Mouse (Mus musculus): ENCODE measurements around the gene Myod1. TPM values are rescaled to one million over a fixed set of nuclear protein-coding genes. Genes with fewer than 3 reads are reported as not detected.
A peak's percentile ranks its signal among the peaks of the same experiment; 100 is the strongest.

Myod1 gene
- total RNA-seq, 4 experiments from 2014 or later, result 0.24 TPM; not detected in 3

DNA sequence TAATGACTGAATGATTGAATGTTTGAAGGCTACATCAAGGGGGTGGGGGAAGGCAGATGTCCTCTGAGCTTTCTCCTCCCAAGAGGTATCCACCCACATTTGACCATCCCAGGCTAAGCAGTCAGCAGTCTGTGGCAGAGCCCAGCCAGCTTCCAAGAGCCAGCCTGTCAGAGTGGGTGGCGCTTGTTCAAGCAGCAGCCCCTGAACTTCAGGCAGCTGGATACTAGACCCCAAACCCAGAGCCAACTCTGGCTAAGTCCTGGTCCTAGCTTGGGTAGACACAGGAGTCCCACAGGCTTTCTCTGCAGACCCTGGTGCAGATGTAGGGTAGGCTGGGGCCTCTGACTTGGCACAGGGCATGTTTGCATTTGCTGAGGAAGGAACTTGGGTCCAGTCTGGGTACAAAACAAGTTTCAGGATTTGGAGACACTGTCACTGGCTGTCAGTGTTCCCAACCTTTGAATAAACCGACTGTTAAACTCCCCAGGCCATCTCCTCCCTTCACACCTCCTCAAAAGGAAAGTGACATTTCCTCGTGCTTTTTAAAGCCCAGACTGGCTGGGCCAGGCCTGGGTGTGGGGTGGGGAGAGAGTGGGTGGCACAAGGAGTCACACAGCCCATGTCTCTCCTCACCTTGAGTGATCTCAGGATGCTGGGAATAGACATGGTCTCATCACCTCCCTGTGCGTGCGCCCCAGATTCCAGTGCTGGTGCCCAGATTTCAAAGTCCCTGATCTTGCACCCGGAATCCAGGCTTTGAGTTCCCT lies 37.9 kb downstream of the Myod1 start:
- DNase-seq (ENCODE audit: low spot score in 2 of 2), result no peak

DNA sequence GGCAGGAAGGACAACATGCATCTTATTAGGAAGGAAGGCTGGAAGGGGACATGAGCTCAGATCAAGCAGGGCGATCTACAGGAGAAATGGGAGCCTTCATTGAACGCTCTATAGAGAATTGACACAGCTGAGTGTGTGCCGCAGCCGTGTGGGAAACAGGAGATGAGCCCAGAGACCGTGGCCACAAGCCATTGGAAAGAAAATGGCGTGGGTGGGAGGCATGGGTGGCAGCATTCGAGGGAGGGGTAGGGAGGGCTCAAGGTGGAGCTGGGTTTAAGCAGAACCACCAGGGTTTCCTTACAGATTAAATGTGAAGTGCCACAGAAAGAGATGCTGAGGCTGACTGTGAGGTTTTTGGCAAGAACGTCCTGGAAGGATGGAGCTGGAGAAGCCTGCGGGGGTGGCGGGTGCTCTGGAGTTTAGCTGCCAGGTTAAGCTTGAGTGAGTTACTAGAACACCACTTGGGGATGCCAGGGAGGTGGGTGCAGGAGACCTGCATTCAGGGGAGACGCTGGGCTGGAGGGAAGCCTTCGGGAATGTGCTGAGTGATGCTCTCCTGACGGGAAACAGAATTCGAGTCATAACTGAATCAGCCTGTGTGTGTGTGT lies 39.6 kb downstream of the Myod1 start:
- no peak for DNase-seq (ENCODE audit: low spot score in 2 of 2)

DNA sequence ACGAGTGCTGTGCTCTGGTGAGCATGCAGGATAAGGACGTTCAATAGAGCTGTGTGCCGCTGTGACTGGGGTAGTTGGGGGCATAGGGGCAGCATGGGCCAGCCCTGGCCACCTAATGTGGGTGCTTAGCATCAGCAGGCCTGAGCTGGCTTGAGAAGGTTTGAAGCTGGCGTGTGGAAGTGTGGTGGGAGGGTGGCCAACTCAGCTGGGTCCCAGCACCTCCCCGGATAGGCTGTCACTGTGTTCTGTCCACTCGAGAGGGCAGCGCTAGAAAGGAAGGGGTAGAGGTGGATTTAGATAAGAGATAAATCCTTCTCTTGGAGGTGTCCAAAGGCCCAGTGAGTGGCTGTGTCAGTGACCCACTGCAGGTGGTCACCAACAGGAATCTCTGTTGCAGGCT lies 41.2 kb downstream of the Myod1 start:
- no peak for DNase-seq (ENCODE audit: low spot score in 2 of 2)

DNA sequence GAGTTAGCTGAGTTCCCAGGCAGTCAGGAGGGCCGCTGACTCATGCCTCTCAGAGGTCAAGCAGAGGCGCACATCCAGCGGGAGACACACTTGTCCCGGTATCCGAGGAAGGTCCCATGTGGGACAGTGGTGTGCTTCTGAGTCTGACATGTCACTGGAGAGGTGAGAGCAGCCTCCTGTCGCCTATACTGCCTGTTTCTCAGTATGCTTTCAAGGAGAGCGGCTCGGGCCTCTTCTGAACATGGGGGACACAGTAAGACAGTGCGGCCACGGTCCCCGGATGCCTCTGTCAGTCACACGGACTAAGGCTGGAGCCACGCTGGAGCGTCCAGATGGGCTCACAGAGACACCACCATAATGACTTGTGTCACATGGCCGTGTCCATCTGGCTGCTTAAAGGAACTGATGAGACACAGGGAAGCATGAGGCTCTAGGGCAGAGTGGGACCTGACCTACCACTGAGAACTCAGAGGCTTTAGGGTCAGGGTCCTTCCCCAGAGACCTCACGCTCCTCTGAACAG lies 41.9 kb downstream of the Myod1 start:
- DNase-seq (ENCODE audit: low spot score in 2 of 2), result no peak

DNA sequence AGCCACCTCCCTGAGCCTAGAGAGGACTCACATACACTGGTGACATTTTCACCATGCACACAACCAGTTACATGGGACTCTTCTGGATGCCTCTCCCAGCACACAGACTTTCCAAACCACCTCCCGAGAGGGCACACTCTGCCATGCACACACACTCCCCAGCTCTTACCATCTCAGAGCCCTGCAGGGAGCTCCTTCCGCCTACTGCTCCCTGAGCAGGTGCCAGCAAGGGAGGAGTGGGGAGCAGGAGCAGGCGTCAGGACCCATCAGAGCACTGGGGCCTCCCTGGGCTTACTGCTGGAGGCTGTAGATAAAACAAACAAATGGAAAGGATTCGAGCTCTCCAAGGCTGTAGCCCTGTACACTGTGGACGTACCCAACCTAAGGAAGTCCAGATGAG lies 45.3 kb downstream of the Myod1 start:
- DNase-seq (ENCODE audit: low spot score in 2 of 2), result no peak

DNA sequence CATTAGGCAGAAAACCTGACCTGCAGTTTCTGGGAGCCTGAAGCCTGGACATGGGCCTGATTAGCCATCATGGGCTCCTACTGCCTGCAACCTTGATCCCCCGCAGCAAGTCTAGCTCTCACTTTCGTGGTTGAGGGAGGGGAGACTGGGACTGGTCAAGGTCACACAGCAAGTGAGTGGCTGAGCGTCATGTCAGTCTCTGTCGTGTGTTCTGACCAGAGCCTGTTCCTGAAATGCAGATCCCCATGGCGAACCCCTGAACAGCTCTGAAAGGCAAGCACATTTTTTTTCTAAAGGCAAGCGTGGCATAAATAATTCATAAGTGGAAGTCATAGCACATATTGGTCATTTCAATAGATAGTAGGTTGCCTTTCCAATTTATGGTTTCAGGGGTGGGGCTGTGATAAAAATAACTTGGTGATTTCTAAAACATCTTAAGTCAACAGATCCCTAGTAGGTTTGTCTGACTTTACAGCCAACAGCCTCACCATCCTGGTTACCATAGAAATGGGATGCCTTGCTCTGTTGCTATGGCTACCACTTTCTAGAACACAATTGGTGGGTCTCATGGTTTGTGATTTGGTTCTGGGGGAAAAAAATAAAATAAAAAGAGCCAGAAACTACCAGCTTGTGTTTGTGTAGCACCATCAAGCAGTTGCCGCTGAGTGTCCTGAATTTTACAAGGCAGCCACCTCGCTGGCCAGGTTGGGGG lies 45.9 kb downstream of the Myod1 start:
- peak; percentile 47 to 51 for DNase-seq (ENCODE audit: low spot score in 2 of 2)

DNA sequence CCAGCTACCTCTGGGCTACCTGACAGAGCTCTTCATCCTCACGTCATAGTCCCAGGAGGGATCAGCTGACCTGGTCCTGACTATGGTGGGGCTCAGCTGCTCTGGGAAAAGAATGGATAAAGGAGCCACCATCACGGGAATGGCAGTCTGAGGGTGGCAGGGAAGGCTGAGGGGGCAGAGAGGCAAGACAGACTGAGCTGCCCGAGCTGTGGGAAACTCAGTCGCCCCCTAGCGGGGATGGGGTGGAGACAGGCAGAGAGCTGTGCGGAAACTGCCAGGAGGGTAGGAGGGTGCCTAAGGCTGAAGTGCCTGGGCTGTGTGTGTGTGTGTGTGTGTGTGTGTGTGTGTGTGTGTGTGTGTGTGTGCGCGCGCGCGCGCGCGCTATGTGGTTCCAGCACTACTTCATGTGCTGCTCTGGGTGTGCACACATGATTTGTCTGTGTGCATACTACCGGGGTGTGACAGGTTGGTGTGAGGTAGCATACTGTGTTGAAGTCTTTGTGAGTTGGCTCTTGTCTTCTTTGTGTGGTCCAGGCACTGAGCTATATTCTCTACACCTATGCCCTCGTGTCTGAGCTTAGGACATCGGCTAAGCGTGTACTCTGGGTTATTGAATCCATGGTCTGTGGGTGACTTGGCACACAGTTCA lies 46.6 kb downstream of the Myod1 start:
- peak; percentile 73 to 79 for DNase-seq (ENCODE audit: low spot score in 2 of 2)

DNA sequence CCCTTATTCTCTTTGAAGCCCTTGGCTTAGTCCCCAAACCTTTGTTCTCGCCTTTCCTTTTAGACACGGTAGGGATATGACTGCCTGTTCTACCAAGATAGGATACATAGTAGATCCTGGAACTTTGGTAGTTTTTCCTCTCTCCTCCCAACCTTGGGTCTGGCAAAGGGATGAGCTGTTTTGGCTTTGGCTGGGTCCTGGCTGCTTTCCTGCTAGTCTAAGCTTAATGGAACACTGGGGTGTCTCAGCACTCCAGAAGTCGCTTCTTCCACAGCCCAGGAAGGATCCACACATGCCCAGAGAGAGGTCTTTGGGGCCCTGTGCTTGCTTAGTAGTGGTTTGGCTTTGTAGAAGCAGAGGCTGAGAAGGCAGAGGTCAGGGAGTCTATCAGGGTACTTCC lies 47.7 kb downstream of the Myod1 start:
- no peak for DNase-seq (ENCODE audit: low spot score in 2 of 2)

DNA sequence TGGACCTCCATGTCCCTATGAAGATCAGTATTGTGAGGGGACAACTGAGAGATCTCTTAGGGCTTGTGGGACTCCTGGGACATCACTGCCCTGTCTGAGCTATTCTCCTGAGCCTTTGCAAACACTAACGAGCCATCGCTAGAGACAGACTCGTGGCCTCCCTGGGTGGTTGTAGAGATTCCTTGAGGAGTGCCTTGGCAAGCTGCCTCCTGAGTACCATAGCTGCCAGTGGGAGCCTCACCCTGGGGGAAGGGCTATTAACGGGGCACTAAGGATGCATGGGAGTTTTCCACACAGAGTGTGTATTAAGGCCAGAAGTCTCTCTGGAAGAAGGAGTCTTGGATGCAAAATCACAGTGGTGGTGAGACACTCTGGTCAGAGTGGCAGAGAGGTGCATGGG lies 48.7 kb downstream of the Myod1 start:
- DNase-seq (ENCODE audit: low spot score in 2 of 2), result no peak

Other genes starting within 250 kb of the Myod1 start
- 10 to 100 TPM; 39.0 to 52.6 (median 45.1) TPM for gene Abcc8, start 196.4 kb upstream of the Myod1 start, total RNA-seq (2022)
- gene Ush1c, start 138.0 kb upstream of the Myod1 start, total RNA-seq (2022), result under 1 TPM; 0.16 to 0.74 (median 0.25) TPM
- under 1 TPM in 3 of 4 experiments, not detected in 1; 0.19 to 0.27 (median 0.23) TPM for gene Otog, start 135.5 kb upstream of the Myod1 start, total RNA-seq (2022)
- 100 to 1,000 TPM; 103 to 134 (median 116) TPM for gene Kcnc1, start 20.0 kb downstream of the Myod1 start, total RNA-seq (2022)

Data from layer of hippocampus, adult 8-10 months (tissue).